Mouse (Mus musculus): ENCODE measurements at regions not wholly inside any gene's neighbourhood (a gene's known extent, or its start where the extent isn't known, plus 50 kb on each side); places are given as distances from the start of the nearest gene placed in this dataset.

DNA sequence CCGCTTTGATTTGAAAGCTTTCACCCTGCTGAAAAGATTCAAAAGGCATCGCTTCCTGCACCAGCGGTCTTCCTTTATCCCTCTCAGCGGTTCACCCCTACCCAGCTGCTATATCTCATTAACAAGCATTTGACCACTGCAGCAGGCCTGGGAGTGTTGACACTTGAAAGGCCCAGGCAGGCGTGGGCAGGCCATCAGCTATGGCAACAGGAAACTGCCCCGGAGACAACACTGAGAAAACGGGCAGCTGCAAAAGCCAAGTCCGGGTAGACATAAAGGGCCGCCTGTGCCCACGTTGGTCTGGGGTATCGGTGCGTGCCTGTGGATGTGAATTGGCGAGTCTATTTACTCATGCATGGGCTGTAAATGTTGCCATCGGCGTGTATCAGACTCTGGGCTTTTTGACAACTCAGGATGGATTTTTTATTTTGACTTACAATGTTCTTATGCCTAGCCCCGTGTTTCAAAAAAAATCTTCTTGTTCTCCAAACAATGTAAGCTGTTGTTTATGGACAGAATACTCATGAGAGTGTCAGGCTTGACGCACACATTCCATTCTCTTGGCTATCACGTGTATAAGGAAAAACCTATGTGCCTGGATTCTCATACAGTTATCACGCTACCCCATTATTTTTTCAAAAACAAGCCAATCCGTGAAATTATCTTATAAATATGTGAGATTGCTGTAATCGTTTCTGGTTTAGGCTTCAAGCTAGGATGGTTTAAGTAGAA, 225.1 kb downstream of the Ndfip2 start:
- peak; percentile 23 for DNase-seq (ENCODE audit: low read depth, low spot score)
- Histone ChIP-seq H3K27me3 (ENCODE audit: control insufficient read depth, insufficient read depth, low read length, poor library complexity, severe bottlenecking) (no peaks in the 10 kb centered on the region), H3K36me3 (ENCODE audit: control insufficient read depth, insufficient read depth, low read length, poor library complexity, severe bottlenecking) (no peaks in the 10 kb centered on the region)

DNA sequence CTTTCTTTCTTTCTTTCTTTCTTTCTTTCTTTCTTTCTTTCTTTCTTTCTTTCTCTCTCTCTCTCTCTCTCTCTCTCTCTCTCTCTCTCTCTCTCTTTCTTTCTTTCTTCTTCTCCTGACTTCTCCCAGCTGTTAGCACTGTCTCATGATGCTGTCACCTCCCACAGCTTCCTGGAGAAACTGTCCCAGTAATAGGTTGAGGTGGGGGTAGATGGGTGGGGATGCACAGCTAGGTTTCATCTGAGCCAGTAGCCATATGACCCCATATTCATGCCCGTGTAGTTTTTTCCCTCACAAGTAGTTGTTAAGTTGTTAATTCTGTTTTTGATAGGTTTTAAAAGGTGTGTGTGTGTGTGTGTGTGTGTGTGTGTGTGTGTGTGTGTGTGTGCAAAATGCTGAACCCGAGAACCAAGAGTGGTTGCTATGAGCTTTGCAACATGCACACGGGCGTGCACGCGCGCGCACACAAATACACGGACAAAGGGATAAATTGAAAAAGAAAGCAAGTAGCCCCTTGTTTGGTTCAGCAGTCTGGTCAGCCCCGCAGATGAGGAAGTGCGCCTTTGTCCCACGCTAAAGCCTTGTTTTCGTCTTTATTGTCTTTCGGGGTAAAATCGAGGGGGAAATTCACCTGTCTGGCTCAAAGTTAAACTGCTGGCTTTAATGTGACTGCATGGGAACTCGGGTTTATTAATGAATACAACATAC, 224.4 kb downstream of the Ndfip2 start:
- H3K36me3 ChIP-seq (ENCODE audit: control insufficient read depth, insufficient read depth, low read length, poor library complexity, severe bottlenecking): no peaks in the 10 kb centered on the region
- no peaks in the 10 kb centered on the region for H3K27me3 ChIP-seq (ENCODE audit: control insufficient read depth, insufficient read depth, low read length, poor library complexity, severe bottlenecking)
- DNase-seq (ENCODE audit: low read depth, low spot score): peak; percentile 44

DNA sequence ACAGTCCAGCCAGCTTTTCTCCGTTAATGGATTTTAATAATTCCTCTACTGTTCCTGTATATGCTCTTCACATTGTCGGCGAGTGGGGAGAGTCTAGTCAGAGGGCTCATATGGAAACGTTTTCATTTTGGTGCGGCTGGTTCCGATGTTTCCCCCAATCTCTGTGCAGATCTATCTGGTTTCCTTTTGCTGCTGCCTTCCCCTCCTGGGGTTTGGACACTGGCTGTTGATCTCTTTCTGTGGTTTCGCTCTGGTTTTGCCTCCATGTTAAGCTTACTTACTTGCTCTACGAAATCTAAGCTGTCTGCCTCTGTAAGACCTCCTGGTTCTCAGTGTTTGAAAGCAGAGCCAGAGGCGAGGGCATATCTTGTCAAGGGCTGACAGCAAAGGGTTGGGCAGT, 221.7 kb downstream of the Ndfip2 start:
- H3K36me3 ChIP-seq (ENCODE audit: control insufficient read depth, insufficient read depth, low read length, poor library complexity, severe bottlenecking): no peaks in the 10 kb centered on the region
- no peak for DNase-seq (ENCODE audit: low read depth, low spot score)
- H3K27me3 ChIP-seq (ENCODE audit: control insufficient read depth, insufficient read depth, low read length, poor library complexity, severe bottlenecking): no peaks in the 10 kb centered on the region

DNA sequence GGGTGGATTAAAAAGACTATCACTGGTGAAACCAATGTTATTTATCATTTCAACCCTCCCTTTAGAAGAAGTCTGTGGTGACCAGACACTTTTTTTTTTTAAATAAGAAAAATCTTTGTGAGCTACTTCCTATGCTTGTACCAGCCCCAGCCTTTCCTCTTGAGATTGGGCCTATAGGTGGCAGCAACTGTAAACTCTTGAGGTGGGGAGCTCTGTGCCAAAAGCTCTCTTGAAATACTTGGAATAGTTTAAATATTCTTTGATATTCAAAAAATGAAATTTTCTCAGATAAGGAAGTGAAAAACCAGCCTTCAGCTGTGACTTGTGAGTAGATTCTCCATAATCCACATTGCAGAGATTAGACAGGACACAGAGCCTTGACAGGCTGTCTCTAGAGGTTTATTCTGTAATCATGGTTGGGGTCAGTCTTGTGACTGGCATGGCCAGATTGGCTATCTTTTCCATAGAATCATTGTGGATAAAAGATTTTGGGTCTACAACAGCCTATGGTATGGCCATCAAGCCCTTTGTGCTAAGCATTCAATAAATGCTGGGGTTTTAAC, 216.7 kb downstream of the Ndfip2 start:
- H3K36me3 ChIP-seq (ENCODE audit: control insufficient read depth, insufficient read depth, low read length, poor library complexity, severe bottlenecking): no peaks in the 10 kb centered on the region
- DNase-seq (ENCODE audit: low read depth, low spot score): peak; percentile 30
- H3K27me3 ChIP-seq (ENCODE audit: control insufficient read depth, insufficient read depth, low read length, poor library complexity, severe bottlenecking): no peaks in the 10 kb centered on the region

DNA sequence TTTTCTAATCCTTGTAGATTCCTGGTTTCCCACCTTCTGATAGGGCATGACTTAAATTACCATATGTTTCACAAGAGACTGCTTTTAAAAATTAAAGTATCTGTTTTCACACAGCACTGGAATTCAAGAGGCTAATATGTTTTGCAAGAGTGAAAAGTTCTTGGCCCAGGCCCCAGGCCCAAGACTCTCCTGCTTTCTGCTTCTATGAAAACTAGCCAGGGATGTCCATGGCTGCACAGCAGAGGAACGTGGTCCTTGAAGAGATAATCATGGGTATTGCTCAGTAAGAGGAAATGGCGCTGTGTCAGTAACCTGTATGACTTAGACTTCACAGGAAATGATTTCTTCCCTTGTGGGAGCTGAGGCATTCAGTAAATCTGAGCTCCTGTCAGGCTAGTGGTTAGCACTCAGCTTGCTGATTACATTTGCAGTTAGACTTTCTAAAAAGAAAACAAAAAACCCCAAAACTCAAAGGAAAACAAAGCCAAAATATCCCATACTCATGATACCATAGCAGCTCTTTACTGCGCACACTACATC, 190.6 kb downstream of the Ndfip2 start:
- Histone ChIP-seq H3K36me3 (ENCODE audit: control insufficient read depth, insufficient read depth, low read length, poor library complexity, severe bottlenecking) (no peaks in the 10 kb centered on the region), H3K27me3 (ENCODE audit: control insufficient read depth, insufficient read depth, low read length, poor library complexity, severe bottlenecking) (no peaks in the 10 kb centered on the region)
- no peak for DNase-seq (ENCODE audit: low read depth, low spot score)

DNA sequence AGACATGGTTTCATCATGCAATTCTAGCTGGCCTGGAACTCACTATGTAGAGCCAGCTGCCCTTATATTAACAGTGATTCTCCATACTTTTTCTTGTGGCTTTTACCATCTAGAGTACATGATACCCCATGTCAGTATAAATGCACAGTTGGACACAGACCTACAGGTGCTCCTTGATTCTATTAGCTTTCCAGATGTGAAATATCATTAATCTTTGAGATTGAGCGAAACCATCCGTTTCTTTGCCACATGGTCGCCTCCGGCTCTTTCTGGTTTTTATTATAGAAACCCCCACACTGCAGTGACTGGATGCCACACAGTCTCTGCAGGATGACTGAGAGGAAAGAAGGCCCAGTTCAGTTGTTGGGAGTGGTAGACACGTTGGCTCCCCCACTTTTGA, 188.7 kb downstream of the Ndfip2 start:
- no peaks in the 10 kb centered on the region for H3K27me3 ChIP-seq (ENCODE audit: control insufficient read depth, insufficient read depth, low read length, poor library complexity, severe bottlenecking)
- H3K36me3 ChIP-seq (ENCODE audit: control insufficient read depth, insufficient read depth, low read length, poor library complexity, severe bottlenecking): no peaks in the 10 kb centered on the region
- DNase-seq (ENCODE audit: low read depth, low spot score): no peak

DNA sequence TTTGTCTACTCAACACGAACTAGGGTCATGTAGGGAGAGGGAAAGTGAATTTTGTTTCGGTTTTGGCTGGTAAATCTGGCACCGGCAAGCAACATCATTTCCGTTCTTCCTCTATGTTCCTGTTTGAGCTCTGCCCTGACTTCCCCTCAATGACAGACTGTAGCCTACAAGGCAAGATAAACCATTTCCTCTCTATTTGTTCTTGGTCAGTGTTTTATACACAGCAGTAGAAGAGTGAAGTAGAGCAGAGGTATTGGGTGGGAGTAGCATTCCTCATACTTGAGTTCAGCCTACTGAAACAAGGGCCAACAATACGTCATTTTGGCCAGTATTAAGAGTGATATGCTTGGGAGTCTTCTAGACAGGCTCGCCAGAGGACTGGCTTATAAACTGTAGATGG, 177.0 kb downstream of the Ndfip2 start:
- DNase-seq (ENCODE audit: low read depth, low spot score): no peak
- Histone ChIP-seq H3K27me3 (ENCODE audit: control insufficient read depth, insufficient read depth, low read length, poor library complexity, severe bottlenecking) (no peaks in the 10 kb centered on the region; the same call in 1 of the 2 replicates), H3K36me3 (ENCODE audit: control insufficient read depth, insufficient read depth, low read length, poor library complexity, severe bottlenecking) (no peaks in the 10 kb centered on the region)

DNA sequence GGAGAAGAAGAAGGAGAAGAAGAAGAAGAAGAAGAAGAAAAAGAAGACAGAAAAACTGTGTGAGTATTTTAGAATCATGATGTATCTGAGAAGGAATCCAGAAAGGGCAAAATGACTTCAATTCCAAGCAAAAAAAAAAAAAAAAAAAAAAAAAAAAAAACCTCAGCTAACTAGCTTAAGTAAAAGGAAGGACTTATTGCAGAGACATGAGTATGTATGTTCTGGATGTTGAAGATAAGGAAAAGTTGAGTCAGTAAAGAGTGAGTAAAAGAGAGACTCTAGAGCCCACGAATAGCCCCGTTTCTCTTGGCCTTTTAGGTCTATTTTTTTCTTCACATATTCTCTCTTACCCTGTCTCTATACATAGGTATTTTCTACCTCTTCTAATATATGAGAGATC, 175.1 kb downstream of the Ndfip2 start:
- no peak for DNase-seq (ENCODE audit: low read depth, low spot score)
- H3K36me3 ChIP-seq (ENCODE audit: control insufficient read depth, insufficient read depth, low read length, poor library complexity, severe bottlenecking): no peaks in the 10 kb centered on the region
- no peaks in the 10 kb centered on the region; the same call in 1 of the 2 replicates for H3K27me3 ChIP-seq (ENCODE audit: control insufficient read depth, insufficient read depth, low read length, poor library complexity, severe bottlenecking)

DNA sequence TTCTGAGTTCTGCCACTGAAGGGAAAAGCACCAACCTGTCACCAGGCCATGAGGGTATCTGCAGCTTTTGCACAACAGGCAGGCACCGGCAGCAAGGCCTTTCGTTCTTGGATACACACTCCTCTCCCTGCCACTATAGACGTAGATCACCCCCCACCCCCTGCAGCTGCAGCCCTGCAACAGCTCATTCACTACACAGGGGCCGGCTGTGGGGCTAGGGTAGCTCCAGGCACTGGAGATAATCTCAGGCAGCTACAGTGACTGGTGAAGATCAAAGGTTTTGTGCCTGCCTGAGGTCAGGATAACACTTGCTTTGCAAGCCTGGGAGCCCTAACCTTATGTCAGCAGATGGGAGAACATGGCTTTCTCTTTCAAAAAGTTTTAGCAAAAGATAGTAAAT, 174.3 kb downstream of the Ndfip2 start:
- no peaks in the 10 kb centered on the region for H3K36me3 ChIP-seq (ENCODE audit: control insufficient read depth, insufficient read depth, low read length, poor library complexity, severe bottlenecking)
- DNase-seq (ENCODE audit: low read depth, low spot score): no peak
- no peaks in the 10 kb centered on the region; the same call in 1 of the 2 replicates for H3K27me3 ChIP-seq (ENCODE audit: control insufficient read depth, insufficient read depth, low read length, poor library complexity, severe bottlenecking)

DNA sequence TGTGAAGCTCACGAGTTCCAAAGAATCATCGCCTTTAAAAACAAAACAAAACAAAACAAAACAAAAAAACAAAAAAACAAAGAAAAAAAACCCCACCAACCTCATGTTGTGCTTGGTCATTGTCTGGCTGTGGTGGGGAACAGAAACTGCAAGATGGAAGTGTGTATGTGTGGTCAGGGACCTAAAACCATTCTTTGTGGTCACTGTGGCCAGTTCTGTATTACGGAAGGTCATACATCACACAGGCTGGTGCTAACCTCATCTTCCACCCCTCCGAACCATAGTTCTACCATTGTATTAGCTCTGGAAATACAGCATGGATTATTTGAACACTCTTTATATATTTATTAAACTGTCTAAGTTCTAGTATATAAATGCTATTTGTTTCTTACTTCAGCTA, 173.2 kb downstream of the Ndfip2 start:
- DNase-seq (ENCODE audit: low read depth, low spot score): no peak

DNA sequence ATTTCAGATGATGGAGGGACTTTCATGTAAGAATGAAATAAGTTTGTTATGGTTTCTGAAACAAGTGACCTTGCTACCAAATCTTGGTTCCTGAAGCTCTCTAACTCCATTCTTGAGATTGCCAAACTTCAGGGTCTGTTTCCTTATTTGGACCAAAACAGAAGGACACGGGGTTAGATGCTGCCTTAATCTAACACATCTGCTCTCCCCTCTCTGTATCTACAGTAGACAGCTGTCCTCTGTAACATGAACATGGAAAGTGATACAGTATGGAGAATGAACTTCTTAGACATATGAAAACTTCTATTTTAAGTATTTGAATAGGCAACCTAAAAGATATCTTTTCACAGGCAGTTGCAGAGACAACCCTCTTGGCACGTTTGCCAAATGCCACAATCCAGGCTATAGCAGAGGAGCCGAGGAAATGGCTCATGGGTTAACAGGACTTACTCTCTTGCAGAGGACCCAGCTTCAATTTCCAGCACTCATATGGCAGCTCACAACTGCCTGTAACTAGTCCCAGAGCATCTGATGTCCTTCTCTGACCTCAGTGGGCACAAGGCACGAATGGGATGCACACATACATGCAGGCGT, 171.4 kb downstream of the Ndfip2 start:
- Histone ChIP-seq H3K27me3 (ENCODE audit: control insufficient read depth, insufficient read depth, low read length, poor library complexity, severe bottlenecking) (no peaks in the 10 kb centered on the region; the same call in 1 of the 2 replicates), H3K36me3 (ENCODE audit: control insufficient read depth, insufficient read depth, low read length, poor library complexity, severe bottlenecking) (no peaks in the 10 kb centered on the region)
- DNase-seq (ENCODE audit: low read depth, low spot score): no peak

More for the DNA sequence above, 173.2 kb downstream of the Ndfip2 start:
- H3K27me3 ChIP-seq (ENCODE audit: control insufficient read depth, insufficient read depth, low read length, poor library complexity, severe bottlenecking): no peaks in the 10 kb centered on the region; the same call in 1 of the 2 replicates
- H3K36me3 ChIP-seq (ENCODE audit: control insufficient read depth, insufficient read depth, low read length, poor library complexity, severe bottlenecking): no peaks in the 10 kb centered on the region

DNA sequence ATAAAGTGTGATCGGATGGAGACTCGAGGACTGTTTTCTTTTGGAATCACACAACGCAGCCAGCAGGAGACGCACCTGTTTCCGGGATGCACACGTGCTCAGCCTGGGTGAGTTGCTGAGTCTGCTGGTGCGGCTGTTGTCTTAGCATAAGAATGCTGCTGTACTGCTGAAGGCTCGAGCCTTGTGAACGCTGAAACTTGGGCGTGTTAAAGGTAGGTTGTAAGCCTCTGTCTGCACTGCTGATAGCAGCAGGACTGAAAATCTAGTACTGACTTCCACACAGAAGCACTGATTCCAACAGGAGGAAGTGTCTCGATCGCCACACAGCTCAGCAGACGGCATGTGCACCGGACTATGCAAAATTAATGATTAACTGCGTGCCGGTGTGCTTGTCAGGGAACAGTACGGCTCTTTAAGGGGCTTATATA, 169.1 kb downstream of the Ndfip2 start:
- no peak for DNase-seq (ENCODE audit: low read depth, low spot score)
- H3K36me3 ChIP-seq (ENCODE audit: control insufficient read depth, insufficient read depth, low read length, poor library complexity, severe bottlenecking): no peaks in the 10 kb centered on the region
- no peaks in the 10 kb centered on the region for H3K27me3 ChIP-seq (ENCODE audit: control insufficient read depth, insufficient read depth, low read length, poor library complexity, severe bottlenecking)

DNA sequence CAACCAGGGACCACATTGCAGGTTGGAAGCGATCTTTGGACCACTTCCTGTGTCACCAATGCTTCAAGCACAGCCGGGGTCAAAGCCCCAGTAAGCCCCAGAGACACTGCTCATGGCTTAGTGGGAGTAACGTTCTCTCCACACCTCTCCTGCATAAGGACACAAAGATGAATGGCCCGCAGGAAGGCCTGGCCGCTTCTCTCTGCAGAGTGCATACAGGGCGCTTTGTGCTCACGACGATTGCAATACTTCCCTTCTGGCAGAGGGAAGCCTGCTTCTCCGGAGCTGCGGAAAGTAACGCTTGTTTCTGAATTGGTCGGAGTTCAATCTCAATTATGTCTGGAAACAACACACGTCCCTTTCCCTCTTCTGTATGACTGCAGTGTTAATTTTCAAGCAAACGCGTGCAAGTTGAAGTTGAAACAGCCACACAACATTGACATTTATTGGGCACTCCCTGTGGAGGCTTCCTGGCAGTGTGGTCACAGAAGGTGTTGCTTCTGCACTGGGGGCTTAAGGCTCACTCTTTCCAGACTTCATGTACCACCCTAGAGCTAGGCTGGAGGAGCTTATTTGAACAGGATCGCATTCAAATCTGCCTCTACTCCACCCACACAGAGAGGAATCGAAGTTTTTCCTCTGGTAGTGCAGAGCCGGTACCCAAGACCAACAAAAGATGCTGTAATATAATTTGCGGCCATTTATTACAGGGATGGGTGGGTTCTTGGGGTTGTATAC, 168.4 kb downstream of the Ndfip2 start:
- no peaks in the 10 kb centered on the region for H3K36me3 ChIP-seq (ENCODE audit: control insufficient read depth, insufficient read depth, low read length, poor library complexity, severe bottlenecking)
- H3K27me3 ChIP-seq (ENCODE audit: control insufficient read depth, insufficient read depth, low read length, poor library complexity, severe bottlenecking): no peaks in the 10 kb centered on the region
- DNase-seq (ENCODE audit: low read depth, low spot score): no peak

DNA sequence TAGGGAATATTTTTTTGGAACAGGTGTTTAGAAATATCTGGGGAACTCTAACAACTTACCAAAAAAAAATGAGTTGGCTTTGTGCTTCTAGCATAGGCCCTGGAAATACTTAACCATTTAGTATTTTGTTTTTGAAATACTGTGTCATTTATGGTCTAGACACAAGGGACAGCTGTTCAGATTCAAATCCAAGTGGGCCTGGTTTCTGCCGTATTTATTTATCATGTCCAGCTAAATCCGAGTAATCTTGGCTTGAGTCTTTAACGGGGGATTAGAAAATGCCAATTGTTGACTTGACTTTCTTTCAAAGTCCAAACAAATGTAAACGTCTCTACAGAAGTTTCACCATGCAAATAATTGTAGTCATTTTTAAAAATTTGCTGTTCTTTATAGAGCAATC, 159.6 kb downstream of the Ndfip2 start:
- DNase-seq (ENCODE audit: low read depth, low spot score): no peak
- Histone ChIP-seq H3K27me3 (ENCODE audit: control insufficient read depth, insufficient read depth, low read length, poor library complexity, severe bottlenecking) (no peaks in the 10 kb centered on the region), H3K36me3 (ENCODE audit: control insufficient read depth, insufficient read depth, low read length, poor library complexity, severe bottlenecking) (no peaks in the 10 kb centered on the region)

All from splenic B cell, adult 2 months (primary cell).